Mouse (Mus musculus): ENCODE data around the gene Col6a5.

The Col6a5 gene

DNA sequence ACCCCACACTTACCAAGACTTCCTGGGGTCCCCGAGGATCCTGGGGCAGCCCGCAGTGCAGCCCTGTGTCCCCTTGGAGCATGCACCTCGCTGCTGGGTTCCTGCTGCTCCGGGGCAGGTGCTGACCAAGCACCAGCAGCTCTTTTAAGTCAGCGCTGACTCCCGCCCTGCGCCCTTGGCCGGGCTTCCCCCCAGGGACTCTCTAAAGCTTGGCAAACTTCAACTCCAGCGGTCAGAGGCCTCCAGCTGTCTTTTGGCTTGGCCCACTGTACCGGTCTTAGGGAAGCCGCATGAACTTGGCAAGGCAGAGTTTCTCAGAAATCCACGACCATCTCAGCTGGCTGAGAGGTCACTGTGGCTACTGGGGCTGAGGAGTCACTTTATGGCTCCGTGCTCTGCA lies at the start of gene Col6a5:
Gene Col6a5, minus strand, starts transcription at position 111 of the 400 bp plus-strand sequence.
- DNase-seq = no peak

DNA sequence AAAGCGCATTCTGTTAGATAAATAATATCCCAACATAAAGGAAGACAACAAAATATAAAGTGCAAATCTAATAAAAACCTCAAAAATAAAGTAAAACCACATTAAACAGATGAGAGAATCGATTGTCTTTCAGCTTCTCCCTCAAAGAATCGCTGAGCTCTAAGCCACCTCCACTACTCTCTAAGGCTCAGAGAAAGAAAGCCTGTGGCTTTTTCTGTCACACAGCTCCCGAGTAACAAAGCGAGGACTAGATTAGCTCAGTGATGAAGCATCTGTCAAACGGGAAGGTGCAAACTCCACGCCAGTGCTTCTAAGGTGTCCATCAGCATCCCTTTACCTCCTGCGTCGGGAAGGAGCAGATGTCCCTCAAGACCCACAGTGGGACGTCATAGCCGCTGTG lies 37.5 kb upstream of the Col6a5 start:
- DNase-seq = no peak

DNA sequence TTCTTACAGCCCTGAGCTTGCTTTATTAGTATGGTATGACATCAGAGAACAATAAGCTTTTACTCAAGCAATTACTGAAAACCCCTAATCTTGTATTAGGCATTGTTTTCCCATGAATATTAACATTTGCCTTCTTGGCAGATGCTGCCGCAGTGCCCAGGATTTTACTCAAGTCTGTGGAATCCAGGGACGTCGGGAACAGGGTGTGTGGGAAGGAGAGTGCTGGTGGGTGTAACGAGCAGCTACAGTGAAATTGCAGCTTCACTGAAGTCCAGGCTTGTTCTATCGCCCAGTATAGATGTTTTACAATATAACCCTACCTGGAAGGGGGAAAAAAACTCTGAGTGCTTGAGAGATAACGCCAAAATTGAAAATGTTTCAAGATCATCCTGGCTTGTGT lies 32.0 kb upstream of the Col6a5 start:
- DNase-seq = no peak

DNA sequence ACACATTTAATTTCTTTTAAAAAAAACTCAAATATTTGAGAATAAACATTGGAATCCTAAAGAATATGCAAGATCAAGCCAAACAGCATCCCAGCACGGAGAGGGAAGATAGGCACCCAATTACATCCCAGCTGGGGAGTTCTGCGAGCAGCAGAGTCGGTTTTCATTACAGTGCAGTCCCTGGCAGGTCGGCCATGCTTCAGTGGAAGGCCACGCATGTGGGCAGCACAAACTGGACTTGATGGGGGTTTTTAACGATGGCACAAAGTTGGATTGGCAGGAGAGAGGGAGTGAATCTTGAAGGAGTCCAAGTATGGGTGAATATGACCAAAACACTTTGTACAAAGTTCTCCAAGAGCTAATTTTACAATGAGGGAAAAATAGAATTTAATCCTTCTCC lies 29.7 kb upstream of the Col6a5 start:
- no peak for DNase-seq

DNA sequence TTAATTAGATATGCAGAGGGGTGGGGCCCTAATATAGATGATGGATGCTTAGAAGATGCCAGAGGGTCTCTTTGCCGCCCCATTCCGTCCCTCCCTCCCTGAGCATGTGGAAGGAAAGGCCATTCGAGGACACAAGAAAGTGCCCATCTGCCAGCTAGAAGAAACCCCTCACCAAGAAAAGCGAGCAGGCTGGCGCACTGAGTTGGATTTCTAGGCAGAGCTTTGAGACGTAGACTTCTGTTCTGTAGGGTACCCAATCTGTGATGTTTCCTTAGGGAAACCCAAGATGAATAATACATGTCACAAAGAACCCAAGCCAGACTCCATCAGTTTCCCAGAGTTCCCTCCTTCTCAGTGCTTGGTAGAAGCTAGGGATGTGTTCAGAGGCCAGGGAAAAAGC lies 29.0 kb upstream of the Col6a5 start:
- no peak for DNase-seq

DNA sequence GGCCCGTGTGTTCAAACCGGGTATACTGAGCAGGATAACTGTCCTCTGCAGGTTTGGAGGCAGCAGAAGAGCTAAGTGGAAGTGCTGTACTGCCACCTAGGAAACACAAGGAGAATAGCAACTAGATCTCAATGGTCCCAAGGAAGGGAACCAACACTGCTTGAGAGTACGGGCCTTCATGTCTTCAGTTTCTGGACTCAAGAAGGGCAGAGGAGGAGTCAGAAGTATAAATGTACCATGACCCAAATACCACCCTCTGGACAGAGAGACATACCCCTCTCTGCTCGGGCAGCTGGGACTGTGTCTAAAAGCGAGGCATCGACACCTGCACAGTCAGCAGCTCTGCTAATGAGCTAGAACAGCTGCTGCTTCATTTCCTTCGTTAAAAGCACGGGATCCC lies 27.7 kb upstream of the Col6a5 start:
- DNase-seq = no peak

DNA sequence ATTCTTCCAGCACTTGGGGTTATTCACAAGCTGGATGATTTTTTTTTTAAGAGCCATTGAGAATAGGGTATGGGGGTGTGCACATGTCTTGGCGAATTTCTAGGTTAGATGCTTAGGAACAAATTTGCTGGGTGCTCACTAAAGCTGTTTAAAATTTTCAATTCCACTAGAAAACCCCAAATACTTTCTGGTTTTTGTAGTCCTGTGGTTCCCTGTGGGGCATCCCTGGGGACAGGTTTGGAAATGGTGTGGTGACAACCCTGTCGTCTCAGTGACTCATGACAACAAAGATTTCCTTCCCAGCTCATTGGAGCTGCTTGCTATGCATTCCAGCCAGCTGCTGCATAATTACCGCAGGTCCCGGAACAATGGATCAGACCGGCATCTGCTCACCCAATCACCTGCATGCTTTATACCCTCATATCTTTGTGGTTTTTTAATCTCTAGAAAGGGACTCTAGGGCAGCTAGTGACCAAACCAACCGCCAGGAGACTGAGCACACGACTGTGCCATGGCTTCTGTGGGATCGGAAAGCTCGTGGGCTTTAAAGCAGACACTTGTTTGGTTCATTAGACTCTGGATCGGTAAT lies 24.6 kb upstream of the Col6a5 start:
- no peak for DNase-seq

DNA sequence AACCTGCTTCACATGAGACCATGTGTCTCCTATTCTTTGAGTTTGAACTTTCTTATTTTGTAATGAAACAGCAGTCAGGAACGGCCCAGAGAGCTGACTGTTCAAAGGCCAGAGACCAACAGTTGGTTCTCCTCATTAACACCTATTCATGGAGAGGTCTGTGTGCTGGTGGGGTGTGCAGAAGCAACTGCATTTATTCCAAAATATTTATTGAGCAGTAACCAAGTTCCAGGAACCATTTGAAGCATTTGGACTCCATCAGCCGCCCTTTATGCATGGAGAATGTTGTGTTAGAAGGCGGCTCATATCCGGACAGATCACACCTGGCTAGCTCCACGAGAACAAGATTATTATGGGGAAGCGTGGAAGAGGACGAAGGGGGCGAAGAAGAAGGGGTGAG lies 18.0 kb upstream of the Col6a5 start:
- no peak for DNase-seq

DNA sequence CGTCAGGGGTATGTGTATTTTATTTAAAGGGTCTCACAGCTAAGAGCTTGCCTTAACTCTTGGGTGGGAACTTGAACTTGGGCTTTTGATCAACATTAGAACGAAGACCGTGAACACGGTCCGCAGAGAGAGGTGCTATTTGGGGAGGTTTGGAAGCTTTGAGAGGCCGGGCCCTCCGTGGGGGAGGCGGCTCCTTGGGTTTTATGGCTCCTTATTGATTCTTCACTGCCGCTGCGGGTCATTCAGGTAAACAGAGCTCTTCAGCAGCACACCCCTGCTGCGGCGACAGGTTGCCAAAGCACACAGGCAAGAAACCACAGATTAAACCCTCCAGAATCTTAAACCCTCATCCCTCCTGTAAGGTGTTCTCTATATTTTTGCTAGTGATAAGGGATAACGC lies 16.4 kb upstream of the Col6a5 start:
- no peak for DNase-seq

DNA sequence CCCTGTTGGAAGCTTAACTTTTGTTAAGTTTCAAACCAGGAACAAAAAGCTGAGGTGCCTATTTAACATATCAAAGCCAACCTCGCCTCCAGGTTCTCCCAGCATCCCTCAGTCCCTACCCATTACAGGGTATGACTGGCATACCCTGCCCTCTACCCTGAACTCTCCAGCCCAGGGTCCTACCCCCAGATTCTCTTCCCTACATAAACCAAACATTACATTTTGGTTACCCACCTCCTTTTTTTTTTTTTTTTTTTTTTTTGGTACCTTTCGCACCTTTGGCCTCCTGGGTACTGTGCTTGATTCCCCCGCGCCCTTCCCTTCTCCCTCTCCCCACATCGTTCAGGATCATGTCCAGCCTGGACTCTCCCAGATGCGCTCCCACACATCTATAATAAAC lies 15.9 kb upstream of the Col6a5 start:
- DNase-seq = no peak

DNA sequence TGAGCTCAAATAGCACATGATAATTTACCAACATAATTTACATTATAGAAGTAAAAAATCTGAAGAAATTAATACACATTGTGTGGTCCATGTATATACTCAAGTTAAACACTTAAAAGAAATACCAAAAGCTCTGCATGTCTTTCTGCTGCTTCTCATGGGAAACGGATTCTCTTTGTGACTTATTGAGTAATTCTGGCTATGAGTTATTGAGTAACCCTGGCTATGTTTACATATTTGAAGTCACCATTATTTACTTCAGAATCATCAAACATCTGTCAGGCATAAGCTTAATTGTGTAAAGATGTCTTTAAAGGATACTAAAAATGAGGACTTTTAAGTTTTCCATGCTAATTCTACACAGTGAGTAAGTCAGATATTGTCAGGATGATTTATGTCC lies 13.3 kb upstream of the Col6a5 start:
- no peak for DNase-seq

DNA sequence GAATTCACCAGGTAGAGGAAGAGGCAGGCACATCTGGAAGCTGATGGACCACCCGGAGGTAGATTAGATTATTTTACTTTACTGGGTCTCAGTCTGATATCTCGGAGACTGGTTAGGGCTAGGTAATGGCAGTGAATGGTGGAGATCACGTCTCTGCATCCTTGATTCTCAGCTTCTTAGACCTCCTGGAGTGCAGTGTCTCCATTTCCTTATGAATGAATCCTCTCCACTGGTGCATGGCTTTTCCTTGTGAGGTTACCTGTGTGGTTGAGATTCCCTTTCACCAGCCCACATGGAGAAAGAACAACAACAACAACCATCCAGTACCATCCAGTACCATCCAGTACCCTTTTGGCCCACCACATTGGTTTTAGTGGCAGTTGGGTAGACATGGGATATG lies 11.6 kb upstream of the Col6a5 start:
- no peak for DNase-seq

DNA sequence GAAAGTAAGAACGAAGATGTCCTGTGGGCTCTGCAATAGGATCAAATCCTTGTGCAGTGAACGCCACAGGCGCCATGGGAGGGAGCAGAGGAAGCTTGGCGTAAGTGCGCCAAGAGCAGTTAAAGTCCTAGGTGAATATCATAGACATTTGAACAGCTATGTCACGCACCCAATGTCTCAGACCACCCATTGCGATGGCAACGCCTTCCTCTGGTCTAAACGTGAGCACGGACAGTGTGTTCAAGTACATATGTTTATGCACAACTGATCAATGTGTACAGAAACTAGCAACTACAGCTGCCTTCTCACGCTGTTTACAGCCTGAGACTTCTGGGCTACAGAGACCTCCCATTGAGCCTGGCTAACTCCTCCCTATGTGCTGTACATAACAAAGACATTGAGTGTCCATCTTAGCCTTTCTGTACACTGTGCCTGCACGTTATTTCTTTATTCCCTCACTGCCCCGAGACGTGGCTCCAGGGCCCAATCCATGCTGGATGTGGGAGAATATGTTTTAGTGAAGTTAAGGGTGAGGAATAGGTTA lies 11.0 kb upstream of the Col6a5 start:
- no peak for DNase-seq

DNA sequence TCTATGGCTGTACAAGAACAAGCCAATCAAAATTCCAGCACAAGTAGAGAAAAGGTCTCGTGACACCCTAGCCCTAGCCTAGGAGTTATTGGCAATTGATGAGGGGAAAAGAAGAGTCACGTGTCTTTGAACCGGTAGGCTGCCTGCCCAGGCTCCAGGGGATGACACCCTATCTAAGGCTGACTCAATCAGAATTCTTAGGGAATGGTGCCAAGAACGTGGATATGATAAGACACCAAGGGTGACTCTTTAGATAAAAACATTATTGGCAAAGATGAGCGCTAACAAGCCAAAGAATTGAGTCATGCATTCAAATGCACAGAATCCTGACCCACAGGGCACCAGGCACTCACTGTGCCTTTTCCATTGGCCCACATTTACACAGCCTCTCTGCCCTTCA lies 10.5 kb upstream of the Col6a5 start:
- DNase-seq = no peak

DNA sequence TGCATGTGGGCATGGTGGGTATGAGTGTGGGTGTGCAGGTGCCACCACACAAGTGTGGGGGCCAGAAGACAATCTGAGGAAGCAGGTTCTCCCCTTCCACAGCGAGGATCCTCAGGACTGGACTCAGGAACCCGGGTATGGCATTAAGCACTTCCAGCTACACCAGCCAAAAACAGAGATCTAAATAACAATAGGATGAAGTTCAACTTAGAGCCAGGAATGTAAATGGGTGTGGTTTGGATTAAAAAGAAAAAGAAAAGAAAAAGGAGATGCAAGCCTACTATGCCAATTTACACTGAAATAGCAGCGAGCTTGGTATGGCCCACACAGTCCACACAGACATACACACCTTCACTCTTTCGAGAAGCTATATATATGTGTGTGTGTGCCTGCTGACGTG lies 7.5 kb upstream of the Col6a5 start:
- no peak for DNase-seq

DNA sequence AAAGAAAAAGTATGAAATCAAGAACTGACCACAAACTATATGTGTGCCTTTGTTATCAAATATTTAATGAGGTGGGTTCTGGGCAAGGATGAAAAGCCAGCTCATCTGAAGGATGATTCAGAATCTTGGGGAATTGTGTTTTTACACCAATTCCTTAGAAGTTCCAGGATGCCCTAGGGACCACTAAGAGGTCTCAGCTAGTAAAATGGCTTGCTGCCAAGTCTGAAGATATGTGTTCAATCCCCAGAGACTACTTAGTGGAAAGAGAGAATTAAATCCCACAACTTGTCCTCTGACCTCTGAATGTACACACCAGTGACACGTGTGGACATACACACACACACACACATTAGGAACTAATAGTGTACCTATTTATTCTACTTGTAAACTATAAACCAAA lies 1.3 kb downstream of the Col6a5 start:
- DNase-seq = no peak

DNA sequence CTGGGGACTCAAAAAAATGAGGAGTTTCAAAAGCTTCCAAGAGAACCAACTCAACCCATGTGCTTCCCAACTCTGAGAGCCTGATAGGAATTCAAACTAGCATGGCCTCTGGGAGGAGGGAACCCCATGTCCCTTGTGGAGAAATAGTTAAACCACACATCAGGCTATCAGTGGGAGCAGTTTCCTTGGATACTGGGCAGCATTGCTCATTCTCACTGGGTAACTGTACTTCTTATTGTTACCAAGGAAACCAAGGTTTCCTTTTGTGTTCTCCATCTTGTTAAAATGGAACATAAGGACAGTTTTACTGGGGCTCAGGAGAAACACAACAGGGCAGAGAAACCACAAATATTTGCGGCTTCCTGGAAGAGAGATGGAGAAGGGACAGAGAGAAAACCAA lies 10.7 kb downstream of the Col6a5 start:
- DNase-seq = no peak

DNA sequence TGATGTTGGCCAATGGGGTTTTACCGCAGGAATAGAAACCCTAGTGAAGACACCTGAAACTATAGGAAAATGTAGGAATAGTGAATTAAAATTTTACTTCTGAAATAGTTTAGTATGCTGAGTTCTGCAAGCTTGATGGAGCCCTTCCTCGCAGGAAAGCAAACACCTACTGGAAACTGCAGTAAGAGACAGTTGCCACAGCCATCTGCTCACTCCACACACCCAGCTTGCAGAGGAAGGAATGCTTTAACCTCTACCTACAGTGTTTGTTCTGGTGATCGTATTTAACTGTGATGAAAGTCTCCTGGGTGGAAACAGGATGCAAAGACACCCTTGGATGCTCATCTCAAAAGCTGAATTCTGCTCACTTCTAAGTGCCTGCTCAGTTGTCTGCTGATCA lies 12.9 kb downstream of the Col6a5 start:
- DNase-seq = no peak

DNA sequence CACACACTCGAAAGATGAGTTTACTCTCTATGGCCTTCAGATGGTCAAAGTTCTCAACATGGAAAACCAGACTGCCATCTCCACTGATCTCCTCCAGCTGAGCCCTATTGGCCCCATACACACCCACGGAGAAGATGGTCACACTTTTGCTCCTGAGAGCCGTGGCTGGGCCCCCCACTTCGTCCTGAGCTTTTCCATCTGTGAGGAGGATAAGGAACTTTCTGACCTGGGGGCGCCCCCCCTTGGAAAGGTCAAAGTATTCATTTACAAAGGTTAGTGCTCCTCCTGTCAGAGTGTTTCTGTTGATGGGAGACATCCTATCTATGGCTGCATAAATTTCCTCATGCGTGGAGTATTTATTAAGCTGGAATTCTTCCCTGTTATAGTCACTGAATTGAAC lies 26.6 kb downstream of the Col6a5 start:
- no peak for DNase-seq

DNA sequence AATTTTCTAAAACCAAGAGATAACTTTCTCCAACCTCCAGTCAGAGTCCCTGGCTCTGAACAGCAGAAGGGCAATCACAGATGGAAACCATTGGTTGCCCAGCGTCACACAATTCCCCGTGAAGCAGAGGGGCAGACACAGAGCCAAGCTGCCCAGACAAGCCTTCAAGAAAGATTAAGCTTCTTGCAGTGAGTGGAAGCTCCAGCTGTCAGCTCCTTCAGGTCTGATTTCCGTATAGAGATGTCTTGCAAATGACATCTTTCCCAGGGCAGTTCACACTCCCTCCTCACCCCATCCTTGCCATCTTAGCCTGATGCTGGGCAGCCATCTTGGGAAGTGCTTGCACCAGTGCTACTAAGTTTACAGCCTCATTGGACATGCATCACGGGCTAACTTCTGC lies 31.2 kb downstream of the Col6a5 start:
- no peak for DNase-seq

DNA sequence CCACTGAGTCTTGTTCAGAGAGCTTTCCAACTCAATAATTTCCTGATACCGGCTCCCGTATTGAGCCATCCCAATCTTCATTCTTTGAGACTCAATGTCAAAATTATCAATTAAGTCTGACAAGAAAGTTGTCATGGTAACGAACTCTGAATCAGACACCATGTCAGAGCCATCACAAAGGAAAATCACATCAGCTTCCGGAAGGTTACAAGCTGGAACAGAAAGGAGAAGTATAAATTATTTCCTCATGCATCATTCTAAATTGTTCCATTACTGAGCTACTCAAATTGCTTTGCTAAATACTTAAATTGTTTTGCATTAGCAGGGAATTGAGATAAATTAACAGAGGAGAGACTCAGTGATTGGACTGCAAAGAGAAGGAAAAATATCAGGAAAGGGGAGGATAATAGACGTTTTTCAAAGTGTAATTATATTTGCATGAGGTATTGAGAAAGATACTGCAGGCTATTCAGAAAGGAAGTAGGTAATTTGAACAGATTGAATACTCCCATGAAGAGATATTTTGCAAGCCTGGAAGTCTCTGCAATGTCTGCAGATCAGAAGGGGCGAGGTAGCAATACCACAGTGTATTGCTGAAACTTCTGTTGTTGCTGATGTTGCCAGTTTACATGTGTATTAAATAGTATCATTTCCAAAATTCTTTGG lies 31.9 kb downstream of the Col6a5 start:
- DNase-seq = no peak

DNA sequence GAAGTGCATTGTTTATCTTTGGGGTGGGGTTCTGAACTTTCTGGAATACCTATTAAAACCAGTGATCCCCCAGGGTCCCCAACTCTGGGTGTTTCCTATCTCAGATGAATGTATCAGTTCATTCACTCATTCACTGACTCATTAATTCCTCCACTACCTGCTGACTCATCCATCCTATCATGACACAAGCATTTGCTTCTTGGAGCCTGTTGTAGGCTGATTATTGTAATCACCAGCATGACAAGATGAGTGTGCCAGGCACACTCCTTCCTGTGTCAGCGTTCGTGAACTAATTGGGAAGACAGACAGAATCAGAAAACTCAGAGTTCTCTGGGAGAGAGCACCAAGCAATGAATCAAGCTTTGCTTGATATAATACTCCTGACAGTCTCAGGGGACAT lies 36.8 kb downstream of the Col6a5 start:
- DNase-seq = no peak

DNA sequence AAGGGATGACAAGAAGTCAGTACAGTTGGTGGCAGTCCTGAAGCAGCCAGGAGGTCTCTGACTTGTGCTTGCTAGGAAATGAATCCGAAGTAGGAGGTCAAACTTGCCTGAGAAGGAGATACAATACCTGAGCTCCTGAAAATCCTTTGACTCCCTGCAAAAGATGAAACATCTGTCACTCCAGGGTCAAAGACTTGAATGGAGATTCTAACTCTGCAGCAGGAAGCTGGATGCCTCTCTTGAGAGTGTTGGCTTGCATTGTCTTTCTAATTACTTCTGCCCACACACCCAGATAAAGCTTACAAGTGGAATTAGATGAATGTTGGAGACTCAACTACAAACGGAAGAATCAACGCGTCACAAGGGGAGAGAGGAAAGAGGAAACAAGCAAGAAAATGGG lies 45.3 kb downstream of the Col6a5 start:
- DNase-seq = no peak

DNA sequence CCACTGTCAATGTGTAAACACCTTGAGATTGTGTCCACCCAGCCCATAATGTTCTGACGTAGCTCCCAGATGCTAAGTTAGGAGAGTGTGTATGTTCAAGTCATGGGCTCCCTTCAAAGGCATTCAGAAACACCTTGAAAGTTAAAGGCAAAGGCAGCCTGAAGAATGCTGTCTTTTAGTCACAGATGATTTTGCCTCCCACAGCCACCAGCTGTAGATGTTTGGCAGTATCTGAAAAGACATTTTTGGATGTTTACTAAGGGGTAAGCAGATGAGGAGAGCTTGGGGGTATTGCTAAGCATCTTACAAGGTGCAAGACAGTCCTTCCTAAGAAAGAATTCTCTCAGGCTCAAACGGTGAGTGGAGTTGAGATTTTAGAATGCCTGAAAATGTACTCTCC lies 50.3 kb downstream of the Col6a5 start:
- DNase-seq = no peak

DNA sequence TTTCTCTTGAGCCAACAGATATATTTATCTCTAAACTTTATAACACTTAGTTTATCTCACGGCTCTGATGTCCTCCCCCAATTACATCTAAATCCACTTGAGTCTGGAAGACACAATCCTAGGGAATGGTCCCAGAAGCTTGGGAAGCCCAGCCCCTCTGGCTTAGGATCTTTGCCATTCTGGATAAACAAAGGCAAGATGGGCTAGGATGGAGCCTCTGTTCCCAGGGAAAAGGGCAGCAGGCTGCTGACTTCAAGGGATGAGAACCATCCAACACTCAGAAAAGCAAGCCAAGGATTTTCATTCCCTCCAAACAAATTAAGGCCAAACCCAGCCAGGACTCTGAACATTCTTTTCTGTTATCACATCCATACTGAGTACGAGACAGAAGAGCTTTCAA lies 51.1 kb downstream of the Col6a5 start:
- no peak for DNase-seq
